Mouse (Mus musculus) midbrain, embryonic 13.5 days (tissue): ENCODE data around the gene Tom1l2. TPM values are rescaled to one million over a fixed set of nuclear protein-coding genes. Genes with fewer than 3 reads are reported as not detected.

ENCODE experiments used
- ATAC-seq: fragments of 200-750 bp; cut with Nextera tagmentation; 2 replicates; pipeline ENCODE4 v1.8.0; 2017; ENCODE audit warnings: mild to moderate bottlenecking, moderate TSS enrichment, moderate library complexity
- H3K27ac ChIP-seq: fragments of 300-500 bp; sonication (generic); 2 replicates; pipeline ENCODE4 v1.5.1; 2015; ENCODE audit warnings: inconsistent platforms, mild to moderate bottlenecking, moderate library complexity
- H3K27me3 ChIP-seq: fragments of 300-500 bp; sonication (generic); 2 replicates; pipeline ENCODE4 v1.6.1; 2015; ENCODE audit warnings: mild to moderate bottlenecking, inconsistent platforms
- H3K36me3 ChIP-seq: fragments of 300-500 bp; sonication (generic); 2 replicates; pipeline ENCODE4 v1.6.1; 2015; ENCODE audit warnings: mild to moderate bottlenecking, inconsistent platforms
- H3K4me1 ChIP-seq: fragments of 300-500 bp; sonication (generic); replicated peaks from 2 replicates; pipeline ENCODE4 v1.6.1; 2015; ENCODE audit warnings: inconsistent platforms
- H3K4me2 ChIP-seq: fragments of 300-500 bp; sonication (generic); replicated peaks from 2 replicates; pipeline ENCODE4 v1.6.1; 2015; ENCODE audit warnings: moderate library complexity, mild to moderate bottlenecking, inconsistent platforms
- H3K4me3 ChIP-seq: fragments of 300-500 bp; sonication (generic); replicated peaks from 2 replicates; pipeline ENCODE4 v1.5.1; 2015; ENCODE audit warnings: mild to moderate bottlenecking, inconsistent platforms
- H3K9ac ChIP-seq: fragments of 300-500 bp; sonication (generic); replicated peaks from 2 replicates; pipeline ENCODE4 v1.6.1; 2015; ENCODE audit warnings: mild to moderate bottlenecking, inconsistent platforms
- H3K9me3 ChIP-seq: fragments of 300-500 bp; sonication (generic); 2 replicates; pipeline ENCODE4 v1.6.1; 2016; ENCODE audit warnings: mild to moderate bottlenecking, inconsistent platforms
- WGBS: fragments of 180-500 bp; shearing (Covaris S2); methylation state at CpG from one replicate; pipeline ENCODE4 v1.1.7; 2015; 5-methylcytosine and 5-hydroxymethylcytosine counted together
- polyA plus RNA-seq: library from polyadenylated mRNA; unstranded; fragments of >200 nt; fragmentation: Nextera tagmentation; extraction: Ambion mirVana; gene quantifications from 2 replicates; pipeline ENCODE4 v1.2.1, GENCODE M21; 2015

Tom1l2 gene
- polyA plus RNA-seq, 1 experiment from 2014 or later, result 50.1 TPM

DNA sequence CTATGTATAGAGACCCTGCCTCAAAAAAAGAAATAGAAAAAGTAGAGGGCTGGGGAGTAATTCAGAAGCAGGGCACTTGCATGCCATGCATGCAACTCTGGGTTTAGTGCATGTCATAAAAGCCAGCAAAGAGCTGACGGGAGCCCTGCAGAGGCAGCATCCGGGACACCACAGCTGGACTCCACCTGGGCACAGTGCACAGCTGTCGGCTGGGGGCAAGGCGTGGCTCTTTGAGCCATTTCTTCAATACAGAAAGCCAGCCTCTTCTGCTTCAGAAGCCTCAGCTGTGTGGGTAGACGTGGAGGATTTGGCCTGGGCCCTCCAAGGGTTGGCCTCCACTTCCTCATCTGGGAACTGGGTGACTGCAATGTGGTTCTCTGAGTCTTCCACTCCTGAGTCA, 117.4 kb downstream of the Tom1l2 start:
- H3K4me2 ChIP-seq, result no peak overlapping the region
- WGBS, result 89% methylated on average over 5 of the region's 5 CpGs
- no peak for ATAC-seq
- no peaks in the 10 kb centered on the region for H3K9me3 ChIP-seq
- peaks cover 30% of the 10 kb centered on the region for H3K36me3 ChIP-seq
- peaks cover 23% of the 10 kb centered on the region for H3K4me1 ChIP-seq
- H3K9ac ChIP-seq, result no peak overlapping the region
- H3K27me3 ChIP-seq, result no peaks in the 10 kb centered on the region
- H3K4me3 ChIP-seq, result no peak overlapping the region
- no peak overlapping the region for H3K27ac ChIP-seq

DNA sequence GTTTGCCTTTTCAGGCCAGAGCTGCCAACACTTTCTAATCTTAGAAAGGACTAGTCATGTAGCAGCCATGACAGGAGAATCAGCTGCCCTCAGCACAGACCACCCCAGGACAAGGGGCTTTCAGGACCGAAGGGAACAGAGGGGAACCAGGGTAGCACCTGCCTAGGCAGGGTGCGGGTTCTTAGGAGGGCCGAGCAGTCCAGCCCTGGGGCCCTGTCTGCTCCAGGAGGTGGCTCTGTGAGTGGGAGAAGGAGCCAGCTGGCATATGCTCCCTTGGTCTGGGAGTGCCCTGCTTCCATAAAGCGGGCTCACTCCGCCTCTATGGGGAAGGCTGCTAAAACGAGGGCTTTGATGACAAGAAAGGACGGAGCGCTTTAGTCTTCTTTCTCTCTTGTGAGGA, 119.5 kb downstream of the Tom1l2 start:
- Histone ChIP-seq H3K27ac (peak overlapping the region; percentile 44), H3K9ac (no peak overlapping the region; the same call in 1 of the 2 replicates), H3K9me3 (no peaks in the 10 kb centered on the region), H3K36me3 (peaks cover 41% of the 10 kb centered on the region), H3K4me2 (no peak overlapping the region), H3K4me1 (peaks cover 23% of the 10 kb centered on the region), H3K4me3 (no peak overlapping the region), H3K27me3 (no peaks in the 10 kb centered on the region)
- WGBS, result 62% methylated on average over 8 of the region's 8 CpGs
- ATAC-seq, result peak; percentile 49; the same call in 1 of the 2 replicates

DNA sequence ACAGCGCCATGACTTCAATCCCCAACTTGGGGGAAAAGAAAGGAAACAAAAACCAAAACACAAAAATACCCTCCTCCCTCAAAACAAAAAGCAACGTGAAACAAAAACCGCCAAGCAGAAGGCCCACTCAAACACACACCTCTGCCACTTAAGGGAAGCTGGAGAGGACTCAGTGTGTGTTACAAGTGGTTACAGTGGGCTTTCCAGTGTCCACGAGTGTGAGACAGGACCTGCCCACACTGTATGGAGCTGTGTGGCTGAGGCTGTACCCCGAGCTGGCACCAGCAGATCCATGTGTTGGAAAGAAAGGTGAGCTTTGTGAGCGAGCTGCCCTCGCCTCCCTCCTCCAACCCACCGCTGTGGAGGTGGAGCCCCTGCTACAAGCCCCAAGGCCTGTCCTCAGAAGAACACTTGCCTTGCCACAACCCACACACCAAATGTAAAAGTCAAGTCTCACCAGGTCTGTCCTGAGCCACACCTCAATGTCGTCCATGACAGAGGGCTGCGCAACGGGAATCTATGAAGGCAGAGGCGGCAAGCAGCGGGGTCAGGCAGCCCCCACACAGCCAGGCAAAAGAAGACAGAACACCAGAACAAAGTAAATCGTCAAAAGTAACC, 120.2 kb downstream of the Tom1l2 start:
- H3K36me3 ChIP-seq, result peaks cover 38% of the 10 kb centered on the region
- ATAC-seq, result no peak
- H3K27ac ChIP-seq, result no peak overlapping the region
- H3K27me3 ChIP-seq, result no peaks in the 10 kb centered on the region
- WGBS, result 82% methylated on average over 14 of the region's 14 CpGs
- no peak overlapping the region for H3K4me3 ChIP-seq
- peaks cover 23% of the 10 kb centered on the region for H3K4me1 ChIP-seq
- no peaks in the 10 kb centered on the region for H3K9me3 ChIP-seq
- H3K9ac ChIP-seq, result no peak overlapping the region
- no peak overlapping the region for H3K4me2 ChIP-seq

DNA sequence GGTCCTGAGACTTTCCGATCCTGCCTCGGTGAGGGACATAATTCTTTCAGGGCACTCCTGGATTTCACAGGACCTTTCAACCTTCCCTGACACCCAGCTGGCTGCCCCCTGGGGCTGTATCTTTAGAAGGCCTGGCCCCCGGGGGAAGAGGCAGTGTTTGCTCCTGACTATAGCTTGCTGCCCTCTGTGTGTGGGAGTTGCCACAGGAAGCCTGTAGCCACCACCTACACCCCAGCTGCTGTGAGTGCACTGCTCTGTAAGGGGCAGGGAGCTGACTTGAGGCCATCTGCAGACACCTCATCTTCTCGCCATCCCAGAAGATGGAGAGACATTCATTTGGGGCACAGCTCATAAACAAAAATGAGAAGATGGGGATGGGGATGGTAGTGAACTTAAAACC, 120.8 kb downstream of the Tom1l2 start:
- WGBS, result 42% methylated on average over 4 of the region's 4 CpGs
- Histone ChIP-seq H3K9ac (0 out of 2 replicates have a peak overlapping the region, but pooled peaks have one; percentile 19), H3K9me3 (no peaks in the 10 kb centered on the region), H3K36me3 (peaks cover 33% of the 10 kb centered on the region), H3K27me3 (no peaks in the 10 kb centered on the region), H3K4me1 (peaks cover 23% of the 10 kb centered on the region), H3K4me3 (no peak overlapping the region), H3K4me2 (no peak overlapping the region), H3K27ac (no peak overlapping the region)
- ATAC-seq, result no peak

DNA sequence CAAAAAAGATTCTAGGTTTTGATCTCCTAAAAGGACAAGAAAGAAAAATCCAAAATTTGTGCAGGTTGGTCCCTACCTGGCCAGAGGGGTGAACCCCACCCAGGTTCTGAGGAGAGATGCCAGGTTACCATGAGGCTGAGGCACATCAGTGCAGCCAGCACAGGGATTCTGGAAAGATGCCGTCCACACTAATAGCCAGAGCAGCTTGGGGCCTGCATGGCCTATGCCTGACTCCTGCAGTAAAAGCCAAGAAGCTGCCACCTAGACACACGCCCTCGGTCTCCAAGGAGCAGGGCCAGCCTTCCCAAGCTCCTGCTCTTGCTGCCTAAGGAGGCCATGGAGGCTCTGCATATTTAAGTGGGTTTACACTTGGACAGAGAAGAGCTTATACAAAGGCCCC, 121.4 kb downstream of the Tom1l2 start:
- 61% methylated on average over 3 of the region's 3 CpGs for WGBS
- H3K4me3 ChIP-seq, result no peak overlapping the region
- no peaks in the 10 kb centered on the region for H3K9me3 ChIP-seq
- H3K4me2 ChIP-seq, result no peak overlapping the region
- ATAC-seq, result no peak
- no peaks in the 10 kb centered on the region for H3K27me3 ChIP-seq
- no peak overlapping the region for H3K27ac ChIP-seq
- H3K36me3 ChIP-seq, result peaks cover 27% of the 10 kb centered on the region
- peaks cover 23% of the 10 kb centered on the region for H3K4me1 ChIP-seq
- no peak overlapping the region for H3K9ac ChIP-seq

DNA sequence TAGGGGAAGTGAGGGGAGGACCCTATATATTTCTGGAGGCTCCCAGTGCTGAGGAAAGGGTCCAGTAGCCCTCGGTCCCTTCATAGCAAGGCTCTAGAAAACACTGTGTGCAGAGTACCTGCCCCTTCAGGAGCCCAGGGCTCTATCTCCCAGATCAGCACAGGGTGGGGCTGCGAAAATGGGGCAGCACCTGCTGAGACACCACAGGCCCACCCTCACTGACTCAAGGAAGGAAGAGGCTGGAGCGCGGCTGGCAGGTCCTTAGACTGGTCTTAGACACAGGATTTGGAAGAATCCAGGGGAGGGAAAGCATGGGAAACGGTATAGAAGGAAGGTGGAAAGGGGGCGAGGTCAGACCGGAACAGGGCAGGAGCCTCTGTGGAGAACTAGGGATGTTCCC, 122.2 kb downstream of the Tom1l2 start:
- 90% methylated on average over 7 of the region's 7 CpGs for WGBS
- Histone ChIP-seq H3K4me3 (no peak overlapping the region), H3K27ac (no peak overlapping the region), H3K9ac (no peak overlapping the region), H3K36me3 (peaks cover 24% of the 10 kb centered on the region), H3K9me3 (no peaks in the 10 kb centered on the region), H3K4me1 (peaks cover 23% of the 10 kb centered on the region), H3K4me2 (no peak overlapping the region), H3K27me3 (no peaks in the 10 kb centered on the region)
- ATAC-seq, result 0 out of 2 replicates have a peak, but pooled peaks have one; percentile 16

DNA sequence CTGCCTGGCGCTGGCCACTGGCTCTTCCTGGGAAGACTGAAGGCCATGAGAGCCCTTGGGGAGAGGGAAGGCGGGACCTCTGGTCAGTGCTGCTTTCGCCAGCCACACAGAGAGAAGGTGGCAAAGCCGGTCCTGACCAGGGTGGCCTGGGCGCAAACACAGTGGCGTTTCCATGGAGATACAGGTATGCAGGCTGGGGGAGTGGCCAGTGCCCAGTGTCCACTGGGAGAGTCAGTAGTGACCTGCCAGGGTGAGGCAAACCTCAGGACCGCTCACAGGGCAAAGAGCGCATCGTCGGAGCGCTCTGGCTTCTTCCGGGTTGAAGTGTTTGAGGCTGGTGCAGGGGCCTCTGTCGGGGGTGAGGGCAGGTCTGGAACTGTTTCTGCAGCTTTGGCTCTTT, 122.9 kb downstream of the Tom1l2 start:
- Histone ChIP-seq H3K4me1 (peaks cover 23% of the 10 kb centered on the region), H3K9ac (no peak overlapping the region), H3K4me2 (no peak overlapping the region), H3K9me3 (no peaks in the 10 kb centered on the region), H3K4me3 (no peak overlapping the region), H3K27me3 (no peaks in the 10 kb centered on the region), H3K36me3 (peaks cover 20% of the 10 kb centered on the region), H3K27ac (no peak overlapping the region)
- 76% methylated on average over 13 of the region's 13 CpGs for WGBS
- ATAC-seq, result no peak

DNA sequence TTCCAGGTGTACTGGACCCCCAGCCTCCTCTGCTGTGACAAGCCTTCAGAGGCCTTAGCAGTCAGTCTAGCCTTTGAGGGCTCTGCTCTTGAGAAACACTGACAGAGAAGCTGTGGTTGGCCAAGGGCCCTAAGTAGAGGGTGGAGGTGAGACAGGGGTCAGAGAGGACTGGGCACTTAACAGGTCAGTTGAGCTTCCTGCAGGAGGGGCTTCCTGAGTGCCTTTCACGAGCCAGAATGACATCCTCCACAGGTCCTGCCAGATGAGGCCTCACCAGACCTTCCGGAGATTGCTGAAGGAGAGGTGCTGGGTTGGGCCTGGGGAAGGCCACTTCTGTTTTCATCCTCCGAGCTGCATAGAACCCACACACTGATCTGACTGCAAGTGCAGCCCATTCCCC, 124.2 kb downstream of the Tom1l2 start:
- peaks cover 20% of the 10 kb centered on the region for H3K4me1 ChIP-seq
- H3K4me2 ChIP-seq, result no peak overlapping the region
- H3K36me3 ChIP-seq, result peaks cover 20% of the 10 kb centered on the region
- no peak overlapping the region for H3K27ac ChIP-seq
- ATAC-seq, result no peak
- H3K4me3 ChIP-seq, result no peak overlapping the region
- WGBS, result 80% methylated on average over 3 of the region's 3 CpGs
- H3K9me3 ChIP-seq, result no peaks in the 10 kb centered on the region
- H3K27me3 ChIP-seq, result no peaks in the 10 kb centered on the region
- H3K9ac ChIP-seq, result no peak overlapping the region

- peaks cover 20% of the 10 kb centered on the region for H3K36me3 ChIP-seq
- H3K4me2 ChIP-seq, result no peak overlapping the region
- no peak overlapping the region for H3K27ac ChIP-seq
- WGBS, result 68% methylated on average over 1 of the region's 1 CpGs
- H3K27me3 ChIP-seq, result 0 out of 2 replicates have a peak, but pooled peaks cover 4% of the 10 kb centered on the region
- H3K4me1 ChIP-seq, result peaks cover 16% of the 10 kb centered on the region
- H3K9me3 ChIP-seq, result no peaks in the 10 kb centered on the region
- H3K4me3 ChIP-seq, result no peak overlapping the region
- no peak overlapping the region for H3K9ac ChIP-seq
- ATAC-seq, result no peak
Measured at GRCm38 (mm10) chr11:60225874-60226273, 126.8 kb downstream of the Tom1l2 start.

- Histone ChIP-seq H3K36me3 (peaks cover 17% of the 10 kb centered on the region), H3K27ac (no peak overlapping the region), H3K4me3 (no peak overlapping the region), H3K9ac (no peak overlapping the region), H3K9me3 (no peaks in the 10 kb centered on the region), H3K4me1 (peaks cover 25% of the 10 kb centered on the region), H3K4me2 (no peak overlapping the region), H3K27me3 (0 out of 2 replicates have a peak, but pooled peaks cover 4% of the 10 kb centered on the region)
- WGBS, result 60% methylated on average over 4 of the region's 4 CpGs
- no peak for ATAC-seq
Measured at GRCm38 (mm10) chr11:60224676-60225075, 128.0 kb downstream of the Tom1l2 start.

DNA sequence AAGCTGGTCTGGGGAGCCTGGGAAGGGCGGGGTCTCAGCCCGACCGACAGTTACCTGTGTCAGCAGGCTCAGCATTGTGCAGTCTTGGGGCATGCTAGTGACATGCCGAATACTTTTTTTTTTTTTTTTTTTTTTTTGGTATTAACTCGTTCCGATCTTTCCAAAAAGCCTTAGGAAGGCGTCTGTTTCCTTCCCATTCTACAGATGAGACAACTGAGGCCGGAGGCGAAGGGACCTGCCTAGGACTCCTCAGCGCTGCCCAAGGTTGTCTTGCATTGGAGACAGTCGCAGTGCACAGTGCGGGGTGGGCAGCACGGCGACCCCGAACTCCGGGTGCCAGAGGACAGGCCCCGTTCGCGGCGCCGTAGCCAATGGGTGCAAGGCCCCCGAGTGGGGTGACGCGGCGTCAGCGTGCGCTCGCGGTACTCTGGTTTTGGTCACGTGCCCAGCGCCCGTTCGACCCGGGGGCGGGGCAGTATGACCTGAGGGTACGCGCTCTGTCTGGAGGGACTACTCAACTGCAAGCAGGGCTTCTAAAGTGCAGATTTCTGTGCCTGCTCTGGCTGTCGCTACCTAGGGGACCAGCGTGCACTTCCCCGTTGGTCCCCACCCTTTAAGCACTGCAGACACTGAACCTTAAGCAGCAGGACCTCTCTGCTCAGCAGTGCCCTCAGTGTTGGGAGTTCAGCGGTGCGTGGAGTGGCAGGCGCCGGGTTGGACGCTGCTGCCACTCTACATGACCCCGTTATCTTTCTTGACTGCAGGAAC, 130.1 kb downstream of the Tom1l2 start, which contains the start of gene Srebf1:
Gene Srebf1, minus strand, starts transcription at position 113 of the 768 bp plus-strand sequence.
- Histone ChIP-seq H3K4me2 (peak within 1 kb of the TSS; percentile 60), H3K27me3 (0 out of 2 replicates have a peak, but pooled peaks cover 4% of the 10 kb centered on the region), H3K27ac (peak within 1 kb of the TSS; percentile 74), H3K36me3 (no peaks in the 10 kb centered on the region), H3K9me3 (no peaks in the 10 kb centered on the region), H3K4me1 (peaks cover 39% of the 10 kb centered on the region), H3K9ac (peak within 1 kb of the TSS; percentile 58), H3K4me3 (peak within 1 kb of the TSS; percentile 34)
- peak; percentile 70 for ATAC-seq
- whole genome bisulfite sequencing, result 7% methylated on average over 46 of the region's 46 CpGs

- Histone ChIP-seq H3K4me2 (peak overlapping the region; percentile 60), H3K27me3 (0 out of 2 replicates have a peak, but pooled peaks cover 4% of the 10 kb centered on the region), H3K36me3 (no peaks in the 10 kb centered on the region), H3K9me3 (no peaks in the 10 kb centered on the region), H3K27ac (no peak overlapping the region), H3K4me1 (peaks cover 39% of the 10 kb centered on the region), H3K4me3 (no peak overlapping the region), H3K9ac (no peak overlapping the region)
- WGBS, result 56% methylated on average over 3 of the region's 3 CpGs
- ATAC-seq, result no peak
Measured at GRCm38 (mm10) chr11:60222085-60222468, 130.6 kb downstream of the Tom1l2 start.
